Mouse (Mus musculus) midbrain, embryonic 14.5 days (tissue): ENCODE data around the gene Gm20696. TPM values are rescaled to one million over a fixed set of nuclear protein-coding genes. Genes with fewer than 3 reads are reported as not detected.

ENCODE experiments used
- ATAC-seq: fragments of 200-750 bp; cut with Nextera tagmentation; 2 replicates; pipeline ENCODE4 v1.8.0; 2017; ENCODE audit warnings: moderate number of reproducible peaks, moderate library complexity; ENCODE audit not compliant: low FRiP score, low TSS enrichment
- DNase-seq: peaks from one replicate; pipeline ENCODE4 v3.0.0-alpha.2; 2015
- H3K27ac ChIP-seq: fragments of 300-500 bp; sonication (generic); replicated peaks from 2 replicates; pipeline ENCODE4 v1.5.1; 2014; ENCODE audit warnings: mild to moderate bottlenecking, low read depth, low read length, moderate library complexity
- H3K27me3 ChIP-seq: fragments of 300-500 bp; sonication (generic); 2 replicates; pipeline ENCODE4 v1.6.1; 2014; ENCODE audit warnings: low read length, control low read depth, mixed read lengths; ENCODE audit not compliant: control insufficient read depth, insufficient read depth
- H3K36me3 ChIP-seq: fragments of 300-500 bp; sonication (generic); 2 replicates; pipeline ENCODE4 v1.6.1; 2014; ENCODE audit warnings: low read length, control low read depth; ENCODE audit not compliant: control insufficient read depth, insufficient read depth
- H3K4me1 ChIP-seq: fragments of 300-500 bp; sonication (generic); 2 replicates; pipeline ENCODE4 v1.6.1; 2014; ENCODE audit warnings: mild to moderate bottlenecking, antibody characterized with exemption, low read length, control low read depth; ENCODE audit not compliant: control insufficient read depth, insufficient read depth
- H3K4me2 ChIP-seq: fragments of 300-500 bp; sonication (generic); 2 replicates; pipeline ENCODE4 v1.6.1; 2014; ENCODE audit warnings: mild to moderate bottlenecking, low read length, moderate library complexity
- H3K4me3 ChIP-seq: fragments of 300-500 bp; sonication (generic); replicated peaks from 2 replicates; pipeline ENCODE4 v1.5.1; 2014; ENCODE audit warnings: low read depth, low read length
- H3K9ac ChIP-seq: fragments of 300-500 bp; sonication (generic); replicated peaks from 2 replicates; pipeline ENCODE4 v1.6.1; 2014; ENCODE audit warnings: mild to moderate bottlenecking, low read length, moderate library complexity
- H3K9me3 ChIP-seq: fragments of 300-500 bp; sonication (generic); 2 replicates; pipeline ENCODE4 v1.6.1; 2016; ENCODE audit warnings: low read length, control low read depth, mixed read lengths; ENCODE audit not compliant: control insufficient read depth
- WGBS: fragments of 180-500 bp; shearing (Covaris S2); extraction: QIAGEN DNeasy Blood & Tissue Kit; methylation state at CpG from one replicate; pipeline ENCODE4 v1.1.7; 2014; 5-methylcytosine and 5-hydroxymethylcytosine counted together
- polyA plus RNA-seq: library from polyadenylated mRNA; unstranded; fragments of >200 nt; fragmentation: Nextera tagmentation; extraction: Ambion mirVana; gene quantifications from 2 replicates; pipeline ENCODE4 v1.2.1, GENCODE M21; 2014

Gene Gm20696
- polyA plus RNA-seq, 1 experiment from 2014 or later, result 4.0 TPM

- Histone ChIP-seq H3K36me3 (no peaks in the 10 kb centered on the region), H3K9me3 (no peaks in the 10 kb centered on the region), H3K4me3 (no peak overlapping the region), H3K4me2 (no peak overlapping the region), H3K4me1 (no peaks in the 10 kb centered on the region), H3K9ac (no peak overlapping the region), H3K27me3 (no peaks in the 10 kb centered on the region), H3K27ac (no peak overlapping the region)
- DNase-seq (no peak), ATAC-seq (no peak)
- WGBS, result 78% methylated on average over 19 of the region's 19 CpGs
Measured at GRCm38 (mm10) chr6:99388741-99389675, 277.6 kb downstream of the Gm20696 start.

DNA sequence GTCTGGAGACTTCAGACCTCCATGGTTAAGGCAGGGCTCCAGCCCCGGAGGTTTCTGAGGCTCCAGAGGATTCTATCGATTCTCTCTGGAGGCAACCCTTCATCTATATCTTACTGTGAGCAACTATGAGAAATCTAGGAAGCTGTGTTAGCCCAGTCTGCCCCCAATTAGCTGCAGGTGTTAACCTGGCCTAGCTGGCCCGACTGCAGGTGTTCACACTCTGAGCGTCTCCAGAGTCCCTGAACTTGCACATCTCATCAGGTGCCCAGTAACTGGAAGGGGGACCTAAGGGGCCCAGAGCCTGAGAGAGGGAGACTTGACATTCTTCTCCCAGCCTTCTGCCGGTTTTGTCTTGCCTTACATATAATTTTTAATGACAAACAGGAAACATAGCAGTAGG, 278.6 kb downstream of the Gm20696 start:
- no peaks in the 10 kb centered on the region for H3K27me3 ChIP-seq
- ATAC-seq (no peak), DNase-seq (no peak)
- no peak overlapping the region for H3K4me2 ChIP-seq
- H3K27ac ChIP-seq, result no peak overlapping the region
- no peaks in the 10 kb centered on the region for H3K9me3 ChIP-seq
- no peak overlapping the region for H3K9ac ChIP-seq
- H3K4me3 ChIP-seq, result no peak overlapping the region
- no peaks in the 10 kb centered on the region for H3K36me3 ChIP-seq
- 96% methylated on average over 5 of the region's 5 CpGs for WGBS
- no peaks in the 10 kb centered on the region for H3K4me1 ChIP-seq

GRCm38 (mm10) chr6:99385059-99385604, 281.5 kb downstream of the Gm20696 start:
- Histone ChIP-seq H3K9me3 (no peaks in the 10 kb centered on the region), H3K4me3 (no peak overlapping the region), H3K4me1 (no peaks in the 10 kb centered on the region), H3K36me3 (no peaks in the 10 kb centered on the region), H3K4me2 (no peak overlapping the region), H3K27ac (no peak overlapping the region), H3K9ac (no peak overlapping the region), H3K27me3 (no peaks in the 10 kb centered on the region)
- DNase-seq (no peak), ATAC-seq (no peak)
- WGBS, result 85% methylated on average over 2 of the region's 2 CpGs

GRCm38 (mm10) chr6:99383846-99384472, 282.6 kb downstream of the Gm20696 start:
- DNase-seq (no peak), ATAC-seq (no peak)
- Histone ChIP-seq H3K36me3 (no peaks in the 10 kb centered on the region), H3K4me2 (no peak overlapping the region), H3K4me1 (no peaks in the 10 kb centered on the region), H3K27ac (no peak overlapping the region), H3K9me3 (no peaks in the 10 kb centered on the region), H3K4me3 (no peak overlapping the region), H3K9ac (no peak overlapping the region), H3K27me3 (no peaks in the 10 kb centered on the region)
- 86% methylated on average over 4 of the region's 4 CpGs for WGBS

DNA sequence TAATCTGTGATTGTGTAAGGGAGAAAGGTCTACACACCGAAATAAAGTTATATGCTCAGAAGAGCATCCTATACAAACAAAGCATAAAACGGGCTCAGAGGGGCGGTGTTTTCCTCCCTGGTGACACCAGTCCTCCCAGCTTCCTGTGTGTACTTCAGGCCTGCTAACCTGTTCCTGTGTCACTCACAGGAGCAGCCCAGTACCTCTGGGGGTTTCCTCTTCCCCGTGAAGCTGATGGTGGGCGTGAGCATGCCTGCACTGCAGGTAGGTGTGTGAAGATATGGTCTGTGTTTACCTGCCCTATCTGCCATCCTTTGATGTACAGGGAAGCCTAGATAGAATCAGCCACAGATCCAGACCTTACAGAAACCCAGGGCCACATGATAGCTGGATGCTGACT, 286.5 kb downstream of the Gm20696 start:
- no peak for DNase-seq
- peaks cover 7% of the 10 kb centered on the region; the same call in 1 of the 2 replicates for H3K4me1 ChIP-seq
- no peaks in the 10 kb centered on the region for H3K9me3 ChIP-seq
- 94% methylated on average over 5 of the region's 5 CpGs for WGBS
- no peak for ATAC-seq
- no peak overlapping the region for H3K4me3 ChIP-seq
- H3K36me3 ChIP-seq, result no peaks in the 10 kb centered on the region
- H3K27ac ChIP-seq, result no peak overlapping the region
- H3K9ac ChIP-seq, result no peak overlapping the region
- no peaks in the 10 kb centered on the region for H3K27me3 ChIP-seq
- H3K4me2 ChIP-seq, result no peak overlapping the region

- Histone ChIP-seq H3K36me3 (no peaks in the 10 kb centered on the region), H3K9ac (no peak overlapping the region), H3K4me2 (no peak overlapping the region), H3K27ac (no peak overlapping the region), H3K4me1 (peaks cover 15% of the 10 kb centered on the region), H3K4me3 (no peak overlapping the region), H3K9me3 (no peaks in the 10 kb centered on the region), H3K27me3 (no peaks in the 10 kb centered on the region)
- WGBS, result 78% methylated on average over 7 of the region's 7 CpGs
- DNase-seq, result no peak
- ATAC-seq, result no peak
Measured at GRCm38 (mm10) chr6:99378997-99379710, 287.4 kb downstream of the Gm20696 start.

DNA sequence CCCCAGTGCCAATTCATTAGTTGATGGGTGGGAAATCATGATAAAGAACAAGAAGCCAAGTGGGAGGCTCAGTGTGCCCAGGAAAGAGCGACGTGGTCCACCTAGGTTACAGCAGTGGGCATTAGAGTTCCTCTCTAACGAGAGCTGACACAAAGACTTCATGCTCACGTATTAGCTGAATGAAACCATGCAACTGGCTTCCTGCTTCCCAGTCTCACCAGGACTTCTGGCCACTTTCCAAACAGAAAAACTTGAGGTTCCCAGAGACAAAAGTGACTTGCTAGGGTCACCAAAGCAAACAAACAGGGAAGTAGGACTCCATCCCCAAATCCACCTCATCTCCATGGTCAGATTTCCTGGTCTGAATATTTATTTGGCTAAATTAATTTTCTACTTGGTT, 288.9 kb downstream of the Gm20696 start:
- H3K9me3 ChIP-seq, result no peaks in the 10 kb centered on the region
- H3K4me2 ChIP-seq, result no peak overlapping the region
- H3K4me1 ChIP-seq, result peaks cover 15% of the 10 kb centered on the region
- H3K27ac ChIP-seq, result no peak overlapping the region
- no peak for ATAC-seq
- whole genome bisulfite sequencing, result 65% methylated on average over 4 of the region's 4 CpGs
- H3K36me3 ChIP-seq, result no peaks in the 10 kb centered on the region
- no peaks in the 10 kb centered on the region for H3K27me3 ChIP-seq
- H3K9ac ChIP-seq, result no peak overlapping the region
- no peak for DNase-seq
- H3K4me3 ChIP-seq, result no peak overlapping the region

DNA sequence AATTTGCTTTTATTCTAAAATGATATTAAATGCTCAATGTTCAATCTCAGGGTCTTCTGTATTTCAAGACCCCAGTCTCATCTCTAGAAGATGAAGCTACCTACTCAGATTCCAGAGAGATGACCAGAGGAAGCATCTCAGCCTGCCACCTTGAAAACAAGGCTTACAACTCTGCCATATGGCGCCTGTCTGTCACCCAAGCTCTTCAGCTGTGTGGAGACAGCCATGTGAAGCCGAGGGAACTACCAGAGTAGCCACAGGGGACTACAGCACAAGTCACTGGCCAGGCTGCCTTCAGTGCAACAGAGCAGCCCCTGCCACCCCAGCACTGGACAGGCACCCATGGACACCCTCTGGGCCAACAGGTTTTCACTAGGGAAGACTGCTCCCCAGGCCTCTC, 289.5 kb downstream of the Gm20696 start:
- Histone ChIP-seq H3K9ac (no peak overlapping the region), H3K4me3 (no peak overlapping the region), H3K9me3 (no peaks in the 10 kb centered on the region), H3K27me3 (no peaks in the 10 kb centered on the region), H3K36me3 (no peaks in the 10 kb centered on the region), H3K4me2 (no peak overlapping the region), H3K4me1 (peaks cover 15% of the 10 kb centered on the region), H3K27ac (no peak overlapping the region)
- no peak for DNase-seq
- no peak for ATAC-seq
- WGBS, result 60% methylated on average over 2 of the region's 2 CpGs
